Mouse (Mus musculus): ENCODE results near the gene Usp20. TPM values are rescaled to one million over a fixed set of nuclear protein-coding genes. Genes with fewer than 3 reads are reported as not detected.
A peak's percentile ranks its signal among the peaks of the same experiment; 100 is the strongest.

Usp20 gene
- total RNA-seq, 2 experiments from 2014 or later = 50.6 to 53.1 TPM

DNA sequence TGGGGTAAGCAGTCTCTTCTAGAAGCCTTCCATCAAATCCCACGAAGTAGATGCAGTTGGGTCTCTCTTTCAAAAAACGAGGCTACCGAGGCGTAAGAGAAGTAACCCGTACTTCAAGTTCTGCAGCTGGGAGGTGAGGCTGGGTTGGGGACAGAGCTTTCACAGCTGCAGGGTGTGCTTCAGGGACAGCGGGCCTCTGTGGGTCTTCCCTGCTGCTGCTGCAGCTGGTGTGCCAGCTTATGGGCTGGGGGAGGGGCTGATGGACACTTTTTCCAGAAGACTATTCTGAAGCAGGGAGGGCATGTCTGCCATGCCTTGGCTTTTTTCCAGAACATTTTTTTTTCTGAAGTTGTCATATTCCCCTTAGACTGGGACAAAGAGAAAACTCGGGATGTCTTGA, 945 bp downstream of the Usp20 start:
- DNase-seq = no peak
- intact Hi-C loops (cut with DNase I) = loop anchor here (2.0 kb wide), 1 partner anchor 28 kb away; no protein-coding TSS in a partner anchor

DNA sequence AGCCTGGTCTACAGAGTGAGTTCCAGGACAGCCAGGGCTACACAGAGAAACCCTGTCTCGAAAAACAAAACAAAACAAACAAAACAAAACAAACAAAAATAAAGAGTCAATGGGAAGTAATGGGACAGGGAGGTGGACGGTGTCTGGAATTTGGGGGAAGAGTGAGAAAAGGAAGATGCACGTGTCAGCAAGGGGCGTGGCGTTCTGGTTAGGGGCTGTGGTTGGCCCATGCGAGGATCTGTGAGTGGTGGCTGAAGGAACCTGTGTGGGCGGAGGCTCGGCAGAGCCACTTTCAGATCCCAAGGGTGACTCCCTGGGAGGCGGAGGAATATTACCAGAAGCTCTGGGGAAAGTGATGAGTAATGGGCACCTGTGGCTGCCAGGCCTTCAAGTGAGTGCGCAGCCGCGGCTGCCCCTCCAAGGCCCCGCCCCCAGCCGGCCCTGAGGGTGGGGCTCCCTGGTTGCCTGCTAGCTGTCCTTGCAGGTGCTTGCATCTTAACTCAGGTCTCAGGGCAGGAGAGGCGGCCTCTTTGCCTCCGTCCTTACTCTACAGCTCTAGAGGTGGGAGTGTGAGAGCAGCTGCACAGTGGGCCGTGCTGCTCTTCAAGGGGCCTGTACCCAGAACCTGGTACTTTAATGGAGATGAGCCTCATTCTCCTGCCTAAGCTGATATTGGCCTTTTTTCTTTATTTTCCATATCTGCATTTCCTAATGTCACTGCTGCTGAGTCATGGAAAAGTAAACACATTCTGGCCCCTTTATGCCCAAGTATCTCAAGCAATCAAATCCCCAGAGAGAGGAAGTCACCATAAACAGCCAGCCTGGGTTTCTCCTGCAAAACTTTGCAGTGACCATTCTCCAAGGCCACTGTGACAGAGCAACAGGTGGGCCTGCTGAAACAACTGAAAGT, 3.3 kb downstream of the Usp20 start:
- peak in 1 of 2 experiments; percentile 34 for DNase-seq
- intact Hi-C loops (cut with DNase I) = no loop called here

DNA sequence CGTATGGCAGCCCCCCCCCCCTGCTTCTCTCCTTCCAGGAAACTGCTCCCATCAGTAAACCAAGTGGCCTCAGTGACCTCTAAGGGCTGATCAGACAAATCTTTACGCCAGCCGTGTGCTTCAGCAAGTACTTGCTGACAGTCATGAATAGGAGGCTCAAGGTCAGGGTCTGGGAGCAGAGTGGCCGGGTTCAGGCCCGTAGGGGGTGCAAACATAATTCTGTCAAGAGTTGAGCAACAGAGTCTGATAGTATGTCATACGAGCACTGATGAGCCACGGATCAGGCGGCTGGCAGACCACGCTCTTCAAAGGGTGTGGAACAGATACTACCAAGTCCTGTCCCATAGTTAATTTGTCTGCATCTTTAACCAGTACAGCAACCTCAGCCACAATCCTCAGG, 8.1 kb downstream of the Usp20 start:
- no peak for DNase-seq
- intact Hi-C loops (cut with DNase I) = no loop called here

DNA sequence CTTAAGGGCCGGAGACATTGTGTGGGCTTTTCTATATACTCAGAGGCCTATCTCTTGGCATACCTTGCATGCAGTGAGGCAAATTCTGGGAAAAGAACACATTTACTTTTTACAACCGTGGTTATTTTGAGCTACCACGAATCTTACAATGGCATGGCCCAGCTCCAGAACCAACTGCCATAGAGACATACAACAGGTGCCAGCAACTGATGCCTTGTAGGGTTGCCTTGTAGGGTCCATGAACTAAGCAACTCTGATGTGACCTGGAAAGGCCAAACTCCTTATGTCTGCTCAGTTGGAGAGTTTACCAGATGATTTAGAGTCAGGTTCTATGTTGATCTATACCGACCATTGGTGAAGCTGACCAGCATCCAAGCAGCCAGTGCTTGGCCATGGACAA, 12.8 kb downstream of the Usp20 start:
- DNase-seq = no peak
- intact Hi-C loops (cut with DNase I) = no loop called here

DNA sequence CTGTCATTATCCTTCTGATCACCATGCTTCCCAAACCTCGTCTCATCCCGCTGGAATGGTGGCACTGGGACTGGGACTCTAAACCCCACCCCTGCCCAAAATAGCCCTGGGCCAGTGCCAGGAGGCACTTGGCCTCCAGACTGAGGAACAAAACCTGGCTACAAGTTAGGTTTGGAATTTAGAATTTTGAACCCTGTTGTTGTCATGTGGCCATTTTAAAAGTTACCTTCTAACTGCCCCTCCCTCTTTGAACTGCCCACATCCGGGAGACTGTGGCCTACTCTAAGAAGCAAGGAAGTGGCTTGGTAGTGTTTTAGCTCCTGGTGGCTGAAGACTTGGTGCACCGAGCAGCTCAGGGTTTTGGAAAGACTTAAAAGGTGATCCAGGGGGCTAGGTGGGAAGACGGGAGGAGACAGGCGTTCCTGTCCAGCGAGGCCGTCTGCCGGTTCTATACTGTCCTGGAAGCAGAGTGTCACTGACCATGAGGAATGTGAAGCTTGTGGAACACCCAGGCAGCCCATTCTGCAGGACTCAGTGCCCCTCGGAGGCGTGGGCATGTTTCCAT, 13.4 kb downstream of the Usp20 start:
- DNase-seq = peak; percentile 41 to 53
- intact Hi-C loops (cut with DNase I) = no loop called here

DNA sequence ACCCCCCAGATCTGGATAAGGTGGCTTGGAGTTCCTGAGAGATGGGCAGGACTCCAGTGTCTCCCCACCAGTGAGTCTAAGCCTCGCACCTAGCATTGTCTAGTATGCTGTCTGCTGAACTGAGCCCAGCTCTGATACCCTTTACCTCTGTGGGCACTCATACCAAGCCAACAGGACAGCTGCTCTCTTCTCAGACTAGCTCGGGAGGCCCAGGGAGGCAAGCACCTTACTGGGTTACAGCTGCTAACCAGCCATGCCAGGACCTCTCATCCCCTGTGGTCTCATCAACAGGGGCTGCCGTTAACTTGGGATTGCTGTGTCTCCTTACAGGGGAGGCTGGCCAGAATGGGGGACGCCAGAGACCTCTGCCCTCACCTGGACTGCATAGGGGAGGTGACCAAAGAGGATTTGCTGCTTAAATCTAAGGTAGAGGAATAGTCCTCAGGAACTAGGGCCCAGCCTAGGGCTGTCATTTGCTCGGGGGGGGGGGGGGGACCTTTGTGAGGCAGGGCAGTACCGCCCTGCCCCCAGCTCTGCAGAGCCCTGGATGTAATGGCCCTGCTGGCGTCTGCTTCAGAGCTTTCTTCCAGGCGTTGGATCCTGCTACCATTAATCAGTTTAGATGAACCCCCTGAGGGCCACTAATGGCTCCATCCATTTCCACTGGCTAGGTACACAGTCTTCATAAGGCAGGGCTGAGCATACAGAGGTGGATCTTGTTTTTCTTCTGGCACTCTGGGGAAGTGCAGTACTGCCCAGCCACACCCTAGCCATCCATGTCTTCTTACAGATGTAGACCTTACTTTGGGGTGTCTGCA, 16.6 kb downstream of the Usp20 start:
- intact Hi-C loops (cut with DNase I) = no loop called here
- no peak for DNase-seq

DNA sequence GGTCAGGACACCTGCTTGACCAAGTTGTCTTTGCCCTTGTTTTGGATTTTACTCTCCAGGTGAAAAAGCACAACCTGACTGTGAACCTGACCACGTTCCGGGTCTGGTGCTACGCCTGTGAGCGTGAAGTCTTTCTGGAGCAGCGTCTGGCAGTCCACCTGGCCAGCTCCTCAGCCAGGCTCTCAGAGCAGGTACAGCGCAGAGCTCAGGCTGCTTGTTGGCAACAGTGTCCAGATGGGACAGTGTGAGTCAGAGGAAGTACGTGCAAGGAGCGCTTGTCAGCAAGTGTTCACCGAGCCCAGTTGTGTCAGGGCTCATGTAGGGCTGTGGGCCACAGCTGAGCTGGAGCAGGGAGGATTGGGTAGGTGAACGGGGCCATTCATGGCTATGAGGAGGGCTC, 20.8 kb downstream of the Usp20 start:
- DNase-seq = no peak
- intact Hi-C loops (cut with DNase I) = no loop called here

DNA sequence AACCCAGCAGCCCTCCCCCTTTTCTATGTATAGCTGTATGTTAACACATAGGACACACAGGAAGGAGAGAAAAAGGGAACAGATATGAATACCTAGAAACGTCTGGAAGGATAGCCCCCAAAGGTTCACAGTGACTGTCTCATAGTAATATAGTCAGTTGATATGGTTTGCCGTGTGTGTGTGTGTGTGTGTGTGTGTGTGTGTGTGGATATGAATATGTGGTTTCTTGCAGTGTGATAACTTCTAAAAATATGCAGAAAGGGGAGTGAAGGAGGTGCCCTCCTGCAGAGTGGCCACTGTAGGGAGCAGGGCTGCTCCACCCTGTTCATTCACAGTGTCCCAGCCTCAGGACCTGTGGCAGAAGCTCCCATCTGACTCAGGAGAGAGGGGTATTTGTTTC, 23.4 kb downstream of the Usp20 start:
- no peak for DNase-seq
- intact Hi-C loops (cut with DNase I) = no loop called here

DNA sequence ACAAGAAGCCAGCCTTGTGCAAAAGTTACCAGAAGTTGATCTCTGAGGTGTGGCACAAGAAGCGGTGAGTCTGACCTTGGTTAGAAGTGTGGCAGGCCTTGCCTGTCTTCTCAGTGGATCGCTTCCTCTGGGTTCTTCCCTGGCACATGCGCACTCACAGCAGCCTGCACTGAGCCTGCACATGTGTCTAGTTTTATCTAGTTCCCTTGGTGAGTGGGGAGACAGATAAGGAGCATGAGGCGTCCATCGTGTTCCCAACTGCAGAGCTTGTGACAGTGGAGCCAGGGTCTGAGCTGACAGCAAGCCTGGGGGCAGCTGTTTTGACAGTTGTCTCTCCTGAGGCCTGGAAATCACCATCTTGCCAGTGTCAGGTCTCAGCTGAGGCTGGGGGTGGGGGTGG, 24.4 kb downstream of the Usp20 start:
- DNase-seq = peak; percentile 38 to 53

DNA sequence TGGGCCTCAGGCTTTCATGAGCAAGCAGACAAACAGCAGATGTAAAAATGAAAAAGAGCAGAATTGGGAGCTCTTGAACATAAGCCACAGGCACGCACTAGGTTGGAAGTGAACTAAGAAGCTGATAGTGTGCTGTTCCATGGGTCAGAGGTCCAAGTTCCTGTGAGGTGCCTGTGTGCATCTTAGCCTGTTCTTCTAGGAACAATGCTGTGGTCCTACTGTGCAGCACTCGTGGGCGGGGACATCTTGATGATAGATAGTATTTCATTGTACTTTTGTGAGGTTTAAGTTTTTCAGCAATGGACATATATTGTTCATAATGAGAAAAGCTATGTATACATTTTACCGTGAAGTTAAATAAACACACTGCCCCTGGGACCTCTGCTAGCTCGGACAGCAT, 25.1 kb downstream of the Usp20 start:
- intact Hi-C loops (cut with DNase I) = no loop called here

More for the DNA sequence above, 24.4 kb downstream of the Usp20 start:
- intact Hi-C loops (cut with DNase I) = no loop called here

DNA sequence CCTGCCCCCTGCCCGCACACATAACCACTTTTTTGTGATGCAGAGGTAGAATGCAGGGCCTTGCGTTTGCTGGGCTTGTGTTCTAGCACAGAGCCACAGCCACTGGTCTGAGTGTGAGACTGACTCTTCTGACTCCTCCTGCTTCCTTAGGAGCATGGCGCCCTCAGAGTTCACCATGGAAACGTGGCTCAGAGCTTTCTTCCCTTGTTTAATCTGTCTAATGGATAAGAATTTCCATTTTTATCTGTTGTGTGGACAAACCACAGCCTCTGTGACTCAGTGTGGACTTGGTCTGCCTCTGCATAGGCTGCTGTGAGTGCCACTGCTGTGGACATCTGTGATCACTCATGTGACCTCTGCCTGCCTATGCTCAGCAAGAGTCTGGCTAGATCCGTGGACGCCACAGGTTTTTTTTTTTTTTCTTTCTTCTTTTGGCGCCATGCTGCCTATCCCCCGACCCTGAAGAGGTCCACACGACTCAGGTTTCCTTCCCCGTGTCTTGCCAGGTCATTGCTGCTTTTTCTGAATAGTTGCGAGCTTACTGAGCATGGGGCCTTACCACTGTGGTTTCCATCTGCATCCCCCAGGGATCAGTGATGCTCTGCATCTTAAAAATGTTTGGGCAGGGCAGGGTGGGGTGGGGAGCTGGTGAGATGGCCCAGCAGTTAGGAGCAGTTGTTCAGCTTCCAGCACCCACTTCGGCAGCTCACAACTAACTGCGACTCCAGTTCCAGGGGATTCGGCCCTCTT, 31.5 kb downstream of the Usp20 start:
- intact Hi-C loops (cut with DNase I) = no loop called here
- no peak for DNase-seq

More for the DNA sequence above, 25.1 kb downstream of the Usp20 start:
- no peak for DNase-seq

DNA sequence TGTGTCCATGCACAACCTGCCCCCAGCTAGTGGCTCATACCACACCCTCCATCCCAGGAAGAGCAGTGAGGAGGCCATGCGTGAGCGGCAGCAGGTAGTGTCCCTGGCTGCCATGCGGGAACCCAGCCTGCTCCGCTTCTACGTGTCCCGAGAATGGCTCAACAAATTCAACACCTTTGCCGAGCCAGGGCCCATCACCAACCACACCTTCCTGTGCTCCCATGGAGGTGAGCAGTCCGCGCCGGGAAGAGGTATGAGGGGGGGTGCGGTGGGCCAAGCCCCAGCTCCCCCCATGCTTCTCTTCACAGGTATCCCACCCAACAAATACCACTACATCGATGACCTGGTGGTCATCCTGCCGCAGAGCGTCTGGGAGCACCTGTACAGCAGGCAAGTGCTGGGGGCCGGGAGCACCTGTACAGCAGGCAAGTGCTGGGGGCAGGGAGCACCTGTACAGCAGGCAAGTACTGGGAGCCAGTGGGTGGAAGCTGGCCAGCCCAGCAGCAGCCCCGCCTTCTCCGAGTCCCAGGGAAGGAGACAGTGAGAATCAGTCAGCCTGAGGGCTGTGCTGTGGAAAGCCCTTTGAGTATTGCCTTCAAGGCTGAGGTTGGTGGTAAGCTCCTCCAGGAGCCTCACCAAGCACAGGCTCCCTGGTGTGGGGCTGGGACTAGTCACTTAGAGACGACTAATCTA, 35.7 kb downstream of the Usp20 start:
- DNase-seq = no peak
- intact Hi-C loops (cut with DNase I) = no loop called here

DNA sequence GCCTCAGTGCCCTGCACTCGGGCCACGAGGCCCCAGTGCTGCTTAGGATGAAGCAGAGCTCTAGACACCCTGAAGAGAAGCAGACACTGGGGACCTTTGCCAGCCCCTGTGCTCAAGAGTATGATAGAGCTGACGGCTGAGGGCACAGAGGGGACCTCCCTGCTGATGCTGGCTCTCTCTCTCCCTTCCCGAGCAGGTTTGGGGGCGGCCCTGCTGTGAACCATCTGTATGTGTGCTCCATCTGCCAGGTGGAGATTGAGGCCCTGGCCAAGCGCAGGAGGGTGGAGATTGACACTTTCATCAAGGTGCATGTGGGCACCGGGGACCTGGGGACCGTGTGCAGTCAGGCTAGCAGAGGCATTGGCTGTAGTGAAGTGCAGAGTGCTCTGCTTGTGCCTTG, 36.4 kb downstream of the Usp20 start:
- no peak for DNase-seq
- intact Hi-C loops (cut with DNase I) = no loop called here

DNA sequence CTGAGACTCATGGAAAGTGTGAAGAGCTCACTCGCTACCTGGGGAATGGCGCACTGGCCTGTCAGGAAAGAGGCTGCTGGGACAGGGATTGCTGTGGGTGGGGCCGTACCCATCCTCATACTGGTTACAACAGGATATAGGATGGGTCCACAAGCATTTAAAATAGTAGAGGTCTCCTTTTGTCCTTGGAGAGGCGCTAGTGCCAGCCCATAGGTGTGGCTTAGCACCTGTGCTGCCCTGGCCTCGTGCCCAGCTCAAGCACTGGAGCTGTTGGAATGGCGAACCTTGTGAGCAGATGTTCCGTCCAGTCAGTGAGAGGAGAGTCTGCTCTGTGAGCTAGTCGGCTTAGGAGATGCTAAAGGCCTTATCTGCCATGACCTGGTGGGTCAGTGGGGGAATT, 36.9 kb downstream of the Usp20 start:
- intact Hi-C loops (cut with DNase I) = no loop called here
- no peak for DNase-seq

DNA sequence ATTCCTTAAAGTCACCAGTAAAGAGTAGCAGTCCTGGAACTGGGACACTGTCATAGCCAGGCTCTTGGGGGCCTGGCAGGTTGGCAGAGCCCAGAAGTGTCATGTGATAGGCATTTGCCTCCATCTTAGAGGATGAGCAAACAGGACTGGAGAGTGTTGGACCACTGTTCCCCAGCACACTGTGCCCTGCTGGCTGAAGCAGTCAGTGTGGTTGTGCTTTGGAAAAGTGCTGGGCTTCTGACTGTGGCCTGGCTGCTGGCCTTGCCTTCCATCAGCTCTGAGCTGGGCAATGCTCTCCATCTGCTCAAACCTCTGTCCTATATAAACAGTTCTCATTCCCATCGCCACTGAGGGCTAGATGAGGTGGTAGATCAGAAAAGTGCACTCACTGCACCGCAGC, 38.1 kb downstream of the Usp20 start:
- no peak for DNase-seq
- intact Hi-C loops (cut with DNase I) = loop anchor here (5.0 kb wide), 1 partner anchor 152 kb away; no protein-coding TSS in a partner anchor

DNA sequence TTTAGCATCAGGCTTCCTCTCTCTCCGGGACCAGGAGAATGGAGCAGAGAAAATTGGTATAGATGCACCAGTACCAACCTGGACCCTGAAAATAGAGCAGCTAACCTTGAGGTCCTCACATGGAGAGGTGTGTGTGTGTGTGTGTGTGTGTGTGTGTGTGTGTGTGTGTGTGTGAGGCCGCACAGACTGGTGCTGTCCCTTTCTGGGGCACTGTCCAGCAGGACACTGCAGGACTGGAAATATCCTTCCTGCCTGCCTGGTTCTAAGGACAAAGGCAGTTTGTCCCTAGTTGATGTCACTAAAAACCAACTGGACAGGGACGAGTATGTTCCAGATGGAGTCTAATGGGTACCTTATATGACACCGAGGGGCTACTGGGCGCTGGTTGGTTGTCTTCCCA, 41.9 kb downstream of the Usp20 start:
- DNase-seq = no peak
- intact Hi-C loops (cut with DNase I) = loop anchor here (2.0 to 5.0 kb wide), 4 partner anchors 119 to 267 kb away; partner anchors contain the start of gene Fnbp1

DNA sequence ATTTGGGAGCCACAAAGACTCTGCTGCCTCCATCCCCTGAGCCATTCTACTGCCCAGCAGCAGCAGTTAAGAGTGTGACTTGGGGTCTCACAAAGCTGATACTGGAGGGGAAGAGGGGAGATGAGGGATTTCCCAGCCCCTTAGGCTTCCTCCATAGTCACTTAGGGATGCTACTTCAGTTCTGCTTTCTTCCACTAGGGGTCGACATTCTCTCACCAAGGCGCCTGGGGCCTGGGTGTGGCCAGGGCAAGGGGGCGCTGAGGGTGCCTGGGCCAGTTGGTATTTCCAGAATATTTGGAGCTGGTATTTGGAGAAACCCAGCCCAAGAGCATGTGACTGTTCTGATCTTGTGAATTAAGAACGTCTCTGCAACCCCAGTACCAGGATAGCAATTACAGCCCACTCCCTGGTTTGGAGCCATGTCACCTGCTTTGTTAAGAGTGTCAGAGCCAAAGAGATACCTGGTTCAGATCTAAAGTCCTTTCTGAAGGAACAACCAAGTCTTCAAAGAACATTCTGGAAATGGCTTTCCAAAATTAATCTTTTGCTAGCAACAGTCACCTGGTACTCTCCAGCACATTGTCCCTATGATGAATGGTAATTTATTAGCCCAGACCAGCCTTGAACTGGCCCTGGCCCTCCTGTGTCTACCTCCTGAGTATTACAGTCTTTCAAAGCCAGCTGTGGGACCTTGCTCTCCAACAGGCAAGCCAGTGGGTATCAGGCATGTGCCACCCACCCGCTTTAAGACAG, 42.7 kb downstream of the Usp20 start:
- peak; percentile 69 to 70 for DNase-seq
- intact Hi-C loops (cut with DNase I) = loop anchor here (2.0 to 5.0 kb wide), 4 partner anchors 118 to 266 kb away; partner anchors contain the start of gene Fnbp1

DNA sequence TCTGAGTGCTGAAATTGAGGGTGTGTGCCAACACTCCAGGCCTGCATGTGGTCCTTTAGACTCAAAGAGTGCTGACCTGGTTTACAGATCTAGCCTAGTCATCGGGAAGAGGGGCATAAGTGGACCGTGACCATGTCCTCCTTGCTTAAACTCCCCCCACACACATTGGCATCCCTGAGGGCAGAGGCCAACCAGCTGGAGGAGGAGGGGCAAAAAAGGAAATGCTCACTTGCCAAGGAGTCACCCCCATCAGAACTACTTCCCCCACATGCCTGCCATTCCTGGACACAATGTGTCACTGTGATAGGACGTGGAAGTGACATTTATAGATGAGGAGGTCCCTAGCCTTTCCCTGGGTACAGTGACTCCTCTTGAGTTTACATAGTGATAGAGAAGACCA, 43.4 kb downstream of the Usp20 start:
- peak in 1 of 2 experiments; percentile 12 for DNase-seq
- intact Hi-C loops (cut with DNase I) = loop anchor here (2.0 kb wide), 3 partner anchors 117 to 265 kb away; partner anchors contain the start of gene Fnbp1

DNA sequence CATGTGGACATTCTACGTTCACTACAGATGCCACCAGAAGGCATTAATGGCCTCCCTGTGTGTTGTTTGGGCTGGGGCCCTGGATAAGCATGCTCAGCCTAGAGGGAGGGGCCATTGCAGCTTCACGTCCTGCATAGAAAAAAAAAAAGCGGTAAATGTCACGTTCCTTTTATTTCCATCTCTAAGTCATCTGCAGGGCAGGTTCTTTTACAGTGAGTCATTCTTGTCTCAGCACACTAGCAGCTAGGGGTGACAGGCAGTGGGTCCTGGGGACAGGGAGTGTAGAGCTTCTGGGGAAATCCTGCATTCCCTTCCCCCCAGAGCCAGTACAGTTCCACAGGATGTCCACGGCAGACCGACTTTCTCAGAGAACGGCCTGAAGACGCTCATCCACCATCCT, 44.6 kb downstream of the Usp20 start:
- no peak for DNase-seq
- intact Hi-C loops (cut with DNase I) = no loop called here

All from heart, postnatal 36 days (tissue).